Mouse (Mus musculus) forebrain, embryonic 14.5 days (tissue): ENCODE data around the gene Setmar. TPM values are rescaled to one million over a fixed set of nuclear protein-coding genes. Genes with fewer than 3 reads are reported as not detected.

Experiments used
- polyA plus RNA-seq: library from polyadenylated mRNA; unstranded; fragments of >200 nt; fragmentation: Nextera tagmentation; extraction: Ambion mirVana; gene quantifications from 2 replicates; pipeline ENCODE4 v1.2.1, GENCODE M21; 2014

Gene Setmar
- polyA plus RNA-seq, 1 experiment from 2014 or later = 7.7 TPM

Other genes starting within 250 kb of the Setmar start
- 12.5 TPM in 2 replicates for gene Sumf1, start 120.5 kb downstream of the Setmar start, polyA plus RNA-seq
- gene Itpr1, start 148.1 kb downstream of the Setmar start, polyA plus RNA-seq = 5.2 and 8.5 TPM in 2 replicates